Mouse (Mus musculus) lung, postnatal 0 days (tissue): ENCODE results near the gene Ciz1.

Experiments
- CTCF ChIP-seq: IDR thresholded peaks from 2 replicates; pipeline ENCODE4 v1.5.1; 2016; ENCODE audit warnings: antibody characterized with exemption, mild to moderate bottlenecking
- EP300 ChIP-seq: IDR thresholded peaks from 2 replicates; pipeline ENCODE4 v1.6.1; 2016; ENCODE audit warnings: antibody characterized with exemption, mild to moderate bottlenecking, control low read depth

DNA sequence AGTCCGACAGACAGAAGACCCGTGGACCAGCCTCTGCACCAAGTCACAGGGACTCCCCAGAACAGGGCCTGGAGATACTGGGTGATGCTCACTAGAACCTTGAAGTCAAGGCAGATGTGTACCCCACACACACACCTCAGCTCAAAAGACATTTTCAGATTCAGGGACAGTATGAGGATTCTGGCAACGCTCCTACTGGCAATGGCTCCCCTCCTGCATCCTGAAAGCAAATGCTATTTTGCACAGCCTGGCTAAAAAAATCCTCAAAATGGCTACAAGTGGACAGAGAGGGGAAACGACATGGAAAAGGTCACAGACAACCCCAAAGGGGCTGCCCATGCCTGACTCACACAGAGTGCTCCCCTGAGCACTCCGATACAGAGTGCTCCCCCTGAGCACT is 20.0 kb upstream of the Ciz1 start:
- no peak for TF ChIP-seq CTCF
- TF ChIP-seq EP300: no peak
